Mouse (Mus musculus) CH12.LX (cell line): ENCODE measurements at regions not wholly inside any gene's neighbourhood (a gene's known extent, or its start where the extent isn't known, plus 50 kb on each side); places are given as distances from the start of the nearest gene placed in this dataset.

ENCODE experiments used
- CHD2 ChIP-seq: IDR thresholded peaks from 2 replicates; pipeline ENCODE4 v1.6.1; 2011; ENCODE audit warnings: low read length, improper control_type of control experiment
- CTCF ChIP-seq, 2 experiments: IDR thresholded peaks in 1 of 2; conservative IDR thresholded peaks in 1 of 2; 2 replicates each; pipeline ENCODE4 v1.5.1; 2011 to 2012; ENCODE audit warnings: low read depth in 2 of 2, low read length in 2 of 2, improper control_type of control experiment in 1 of 2, inconsistent platforms in 1 of 2, mild to moderate bottlenecking in 1 of 2, moderate library complexity in 1 of 2
- MYC ChIP-seq: IDR thresholded peaks from 2 replicates; pipeline ENCODE4 v1.6.1; 2011; ENCODE audit warnings: low read depth, mild to moderate bottlenecking, improper control_type of control experiment, low read length
- SIN3A ChIP-seq: IDR thresholded peaks from 2 replicates; pipeline ENCODE4 v1.6.1; 2012; ENCODE audit warnings: low read length, improper control_type of control experiment, inconsistent platforms

DNA sequence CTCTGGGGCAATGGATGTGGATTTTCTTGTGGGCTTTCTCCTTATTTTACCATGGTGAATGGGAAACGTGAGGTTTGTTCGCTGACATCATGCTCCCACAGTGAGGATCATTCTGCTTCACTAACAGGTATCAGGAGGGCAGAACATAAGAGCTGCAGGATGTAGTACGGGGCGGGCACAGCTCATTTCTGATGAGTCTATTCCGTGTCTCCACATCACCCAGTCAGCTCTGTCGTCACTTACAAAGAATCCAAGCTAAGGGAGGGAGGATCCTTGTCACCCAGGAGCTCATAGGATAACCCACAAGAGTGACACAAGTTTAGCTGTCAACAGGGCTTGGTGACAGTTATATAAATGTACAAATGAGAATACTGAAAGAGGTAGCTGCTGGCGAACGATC is 203.8 kb upstream of the Tle4 start:
- TF ChIP-seq CTCF (conservative IDR thresholded peaks at IDR 0.05 in 1 of 2, IDR thresholded peaks at IDR 0.05 in 1 of 2; ENCODE audit: low read depth in 2 of 2, low read length in 2 of 2) (no peak), CHD2 (no peak), MYC (no peak), SIN3A (no peak)
